In the genomic region with DNA sequence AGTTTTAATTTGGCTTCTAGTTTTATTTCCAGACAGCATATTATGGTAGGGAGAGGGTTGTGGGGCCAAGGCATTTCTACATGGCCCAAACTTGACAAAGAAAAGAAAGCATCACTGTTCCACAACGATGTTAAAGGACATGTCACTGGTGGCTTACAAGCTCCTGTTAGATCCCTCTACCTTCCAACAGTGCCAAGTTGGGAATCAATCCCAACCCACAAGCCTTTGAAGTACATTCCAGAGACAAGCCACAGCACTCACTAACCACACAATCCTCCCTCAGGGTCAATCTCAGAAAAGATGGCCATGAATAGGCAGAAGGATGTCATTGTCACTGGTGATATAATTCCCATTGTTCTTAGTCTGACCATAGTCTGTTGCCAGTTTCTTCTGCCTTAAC, we compare ENCODE assay signal across 16 mouse cellular contexts.
"Had no signal": no experiment of that assay in that cellular context is flagged by ENCODE, and none has a peak within 500 bp of the region (broad histone marks: within the 10 kb centered on the region; RNA-seq: fewer than 3 reads in every experiment).

No protein-coding gene starts in this region.

- ATAC-seq: hindbrain, embryonic 16.5 days; inflammation-experienced regulatory T-cells, adult 6 months; intestine, embryonic 15.5 days; intestine, postnatal 0 days; liver, postnatal 0 days had no signal

- DNase-seq: gastrocnemius, postnatal 10 days; gastrocnemius, postnatal 25 days; heart, adult 18-20 months; heart, postnatal 4 days; kidney, adult 18-20 months; kidney, adult 8-10 months; kidney, postnatal 10 days; kidney, postnatal 25 days; kidney, postnatal 4 days; liver; liver, embryonic 13.5 days; liver, postnatal 0 days had no signal
